Comparison of ENCODE assay signal across 25 mouse cellular contexts in the genomic region with DNA sequence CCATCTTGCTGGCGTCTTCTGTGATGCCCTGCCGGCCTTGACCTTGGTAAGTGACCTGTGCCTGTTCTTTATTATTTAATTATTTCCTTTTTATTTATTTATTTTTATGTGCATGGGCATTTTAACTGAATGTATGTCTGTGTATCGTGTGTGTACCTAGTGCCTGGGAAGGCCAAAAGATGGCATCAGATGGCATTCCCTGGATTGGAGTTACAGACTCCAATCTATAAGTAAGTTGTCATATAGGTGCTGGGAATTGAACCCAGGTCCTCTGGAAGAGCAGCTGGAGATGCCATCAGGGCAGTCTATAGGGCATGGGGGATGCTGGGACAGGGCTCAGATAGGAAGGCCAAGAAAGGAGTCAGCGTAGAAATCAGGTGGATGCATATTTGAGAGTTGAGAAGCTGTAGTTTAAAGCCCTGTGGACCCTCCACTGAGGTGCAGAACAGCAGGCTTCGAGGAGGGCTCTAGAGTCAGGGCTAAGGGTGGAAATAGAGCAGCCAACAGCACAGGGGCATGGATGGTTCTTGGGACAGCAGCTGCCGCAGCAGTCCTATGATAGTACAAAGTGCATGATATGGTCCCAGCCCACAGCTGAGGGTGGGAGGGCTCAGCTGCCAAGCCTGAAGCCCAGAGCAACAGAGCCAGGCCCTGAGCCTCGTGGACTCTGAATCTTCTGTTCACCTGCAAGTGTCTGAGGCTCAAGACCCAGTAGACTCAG. TPM values are rescaled to one million over a fixed set of nuclear protein-coding genes. Genes with fewer than 3 reads are reported as not detected.
"Had no signal": no experiment of that assay in that cellular context is flagged by ENCODE, and none has a peak within 500 bp of the region (broad histone marks: within the 10 kb centered on the region; RNA-seq: fewer than 3 reads in every experiment).

A gene (minus strand): TSS at position 51 of the 721 bp plus-strand sequence.

- H3K9ac ChIP-seq: limb, embryonic 12.5 days; limb, embryonic 15.5 days; liver, embryonic 14.5 days; liver, postnatal 0 days; lung, embryonic 14.5 days; midbrain, embryonic 12.5 days; neural tube, embryonic 13.5 days had no signal

- H3K27ac ChIP-seq: kidney, postnatal 0 days; layer of hippocampus, adult 2 months; limb, embryonic 15.5 days; liver, embryonic 14.5 days; macrophage; midbrain, embryonic 12.5 days; neural tube, embryonic 13.5 days; stomach, postnatal 0 days had no signal

- H3K4me3 ChIP-seq: layer of hippocampus, adult 2 months; limb, embryonic 12.5 days; limb, embryonic 15.5 days; midbrain, embryonic 12.5 days; neural tube, embryonic 13.5 days had no signal

- ATAC-seq: inflammation-experienced regulatory T-cells, adult 6 months; liver, postnatal 0 days; lung, postnatal 0 days had no signal

- H3K4me1 ChIP-seq: midbrain, embryonic 12.5 days had no signal

- H3K36me3 ChIP-seq: limb, embryonic 12.5 days; limb, embryonic 15.5 days; midbrain, embryonic 12.5 days; neural tube, embryonic 13.5 days had no signal

- H3K9me3 ChIP-seq: limb, embryonic 12.5 days; limb, embryonic 15.5 days; midbrain, embryonic 12.5 days; neural tube, embryonic 13.5 days had no signal

- DNase-seq: kidney, adult 18-20 months; kidney, adult 9 months; kidney, postnatal 25 days; layer of hippocampus, adult 9-11 months; liver, postnatal 0 days; lung, embryonic 14.5 days; thymus, adult 2 months; thymus, postnatal 14 days; thymus, postnatal 4 days had no signal

- H3K4me2 ChIP-seq: limb, embryonic 12.5 days; limb, embryonic 15.5 days; liver, embryonic 11.5 days; lung, embryonic 14.5 days; midbrain, embryonic 12.5 days; neural tube, embryonic 13.5 days had no signal

RNA-seq across cellular contexts. Expression of the gene that starts here (rescaled TPM):
- total RNA-seq: megakaryocyte-erythroid progenitor cell, adult 5-6 weeks; neutrophil, adult 5-6 weeks had no signal
- polyA plus RNA-seq: inflammation-experienced regulatory T-cells, adult 6 months; kidney, postnatal 0 days; large intestine, adult 2 months; limb, embryonic 12.5 days; liver, embryonic 11.5 days; liver, embryonic 14.5 days; liver, postnatal 0 days; lung, embryonic 14.5 days; lung, postnatal 0 days; macrophage; midbrain, embryonic 12.5 days; neural tube, embryonic 13.5 days; stomach, embryonic 14.5 days; stomach, postnatal 0 days had no signal
